Mouse (Mus musculus) lung, adult 2 months (tissue): Measurements from ENCODE around the gene Nup210l. TPM values are rescaled to one million over a fixed set of nuclear protein-coding genes. Genes with fewer than 3 reads are reported as not detected.
A peak's percentile ranks its signal among the peaks of the same experiment; 100 is the strongest.

ENCODE experiments used
- DNase-seq: peaks from one replicate; pipeline ENCODE4 v3.0.0; 2022
- H3K4me1 ChIP-seq: fragments of 200-500 bp; 2 replicates; pipeline ENCODE4 v1.6.1; 2011; ENCODE audit warnings: low read length; ENCODE audit not compliant: control insufficient read depth, insufficient read depth
- H3K4me3 ChIP-seq: fragments of 200-500 bp; replicated peaks from 2 replicates; pipeline ENCODE3; 2011; ENCODE audit warnings: low read depth, mild to moderate bottlenecking, control low read depth, low read length; ENCODE audit errors: extremely low read depth
- CTCF ChIP-seq: fragments of 200-500 bp; IDR thresholded peaks from 2 replicates; pipeline ENCODE4 v1.5.1; 2011; ENCODE audit warnings: mild to moderate bottlenecking, low read length, control low read depth; ENCODE audit not compliant: insufficient read depth
- POLR2A ChIP-seq: fragments of 200-500 bp; IDR thresholded peaks from 2 replicates; pipeline ENCODE4 v1.6.1; 2011; ENCODE audit warnings: low read depth, mild to moderate bottlenecking, control low read depth, low read length, borderline replicate concordance; ENCODE audit errors: extremely low read depth
- WGBS: fragments of 180-500 bp; shearing (Covaris S2); methylation state at CpG from one replicate; pipeline ENCODE4 v1.1.7; 2018; 5-methylcytosine and 5-hydroxymethylcytosine counted together
- polyA plus RNA-seq: library from polyadenylated mRNA; depleted of rRNA; stranded (reverse); fragments of >200 nt; gene quantifications from 2 replicates; pipeline ENCODE4 v1.2.3, GENCODE M21; 2012

The Nup210l gene
- polyA plus RNA-seq, 1 experiment: 0.58 TPM

GRCm38 (mm10) chr3:90088617-90089016, 15.3 kb upstream of the Nup210l start:
- Histone ChIP-seq H3K4me3 (no peak overlapping the region), H3K4me1 (peaks cover 31% of the 10 kb centered on the region)
- no peak for TF ChIP-seq POLR2A
- TF ChIP-seq CTCF: no peak
- 71% methylated on average over 2 of the region's 2 CpGs for WGBS
- DNase-seq: peak; percentile 42

DNA sequence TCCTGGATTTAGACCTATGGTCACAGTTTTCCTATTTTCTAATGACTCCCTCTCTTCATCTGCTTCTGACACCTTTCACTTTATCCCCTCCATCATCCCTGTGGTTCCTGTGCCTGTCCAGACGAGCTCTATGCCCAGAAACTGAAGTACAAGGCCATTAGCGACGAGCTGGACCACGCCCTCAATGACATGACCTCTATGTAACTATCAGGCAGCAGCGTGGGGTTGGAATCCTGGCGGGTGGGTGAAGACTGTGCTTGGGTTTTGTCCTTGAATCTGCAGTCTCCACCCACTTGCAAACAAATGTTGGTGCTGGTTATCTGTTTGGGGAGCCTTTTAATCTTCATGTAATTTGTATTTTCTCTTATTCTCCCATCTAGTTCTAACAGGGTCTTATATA, 13.0 kb upstream of the Nup210l start:
- Histone ChIP-seq H3K4me1 (peaks cover 12% of the 10 kb centered on the region), H3K4me3 (no peak overlapping the region)
- no peak for DNase-seq
- WGBS: 54% methylated on average over 6 of the region's 6 CpGs
- TF ChIP-seq CTCF (no peak), POLR2A (no peak)

GRCm38 (mm10) chr3:90094453-90094852, 9.5 kb upstream of the Nup210l start:
- TF ChIP-seq CTCF: no peak
- TF ChIP-seq POLR2A: no peak
- H3K4me1 ChIP-seq: peaks cover 5% of the 10 kb centered on the region
- H3K4me3 ChIP-seq: no peak overlapping the region
- no peak for DNase-seq
- WGBS: 82% methylated on average over 3 of the region's 3 CpGs

GRCm38 (mm10) chr3:90097928-90098327, 6.0 kb upstream of the Nup210l start:
- TF ChIP-seq CTCF: no peak
- no peak for TF ChIP-seq POLR2A
- WGBS: 69% methylated on average over 5 of the region's 5 CpGs
- no peak for DNase-seq
- peaks cover 2% of the 10 kb centered on the region for H3K4me1 ChIP-seq
- H3K4me3 ChIP-seq: no peak overlapping the region

DNA sequence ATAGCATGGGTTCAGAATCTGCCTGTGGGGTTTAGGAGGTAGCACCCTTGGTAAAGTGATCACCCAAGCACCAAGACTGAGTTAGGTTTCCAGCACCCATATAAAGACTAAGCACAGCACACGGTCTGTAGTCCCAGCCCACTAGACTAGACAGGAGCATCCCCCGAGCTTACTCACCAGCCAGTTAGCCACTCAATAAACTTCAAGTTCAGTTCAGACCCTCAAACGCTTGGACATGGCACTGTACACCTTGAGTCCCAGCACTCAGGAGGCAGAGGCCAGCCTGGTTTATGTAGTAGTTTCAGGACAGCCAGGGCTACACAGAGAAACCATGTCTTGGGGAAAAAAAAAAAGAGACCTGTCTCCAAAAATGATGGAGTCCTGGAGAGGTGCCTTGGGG, 2.9 kb upstream of the Nup210l start:
- no peak for TF ChIP-seq CTCF
- TF ChIP-seq POLR2A: no peak
- WGBS: 77% methylated on average over 3 of the region's 3 CpGs
- Histone ChIP-seq H3K4me3 (no peak overlapping the region), H3K4me1 (no peaks in the 10 kb centered on the region)
- no peak for DNase-seq

- TF ChIP-seq POLR2A: no peak
- TF ChIP-seq CTCF: no peak
- WGBS: 69% methylated on average over 2 of the region's 2 CpGs
- H3K4me3 ChIP-seq: no peak overlapping the region
- no peaks in the 10 kb centered on the region for H3K4me1 ChIP-seq
- no peak for DNase-seq
Measured at GRCm38 (mm10) chr3:90101673-90102072, 2.3 kb upstream of the Nup210l start.

DNA sequence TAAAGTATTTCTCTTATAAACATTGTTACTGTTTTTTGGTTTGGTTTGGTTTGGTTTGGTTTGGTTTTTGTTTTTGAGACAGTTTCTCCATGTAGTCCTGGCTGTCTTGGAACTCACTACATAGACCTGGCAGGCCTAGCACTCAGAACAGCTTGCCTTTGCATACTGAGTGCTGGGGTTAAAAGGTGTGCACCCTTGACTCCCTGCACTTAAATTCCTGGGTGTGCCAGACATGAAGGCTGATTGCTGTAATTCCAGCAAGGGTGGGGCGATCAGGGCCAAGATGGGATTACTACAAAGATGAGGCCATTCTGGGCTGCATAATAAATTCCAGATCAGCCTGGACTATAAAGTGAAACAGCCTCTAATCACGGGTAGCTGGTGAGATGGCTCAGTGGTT, 1.7 kb upstream of the Nup210l start:
- no peak for TF ChIP-seq POLR2A
- no peak for TF ChIP-seq CTCF
- H3K4me3 ChIP-seq: no peak overlapping the region
- DNase-seq: no peak
- H3K4me1 ChIP-seq: no peaks in the 10 kb centered on the region
- 67% methylated on average over 2 of the region's 2 CpGs for WGBS

GRCm38 (mm10) chr3:90103176-90103575, 756 bp upstream of the Nup210l start:
- no peak for DNase-seq
- Histone ChIP-seq H3K4me3 (no peak overlapping the region), H3K4me1 (no peaks in the 10 kb centered on the region)
- TF ChIP-seq CTCF (no peak), POLR2A (no peak)
- WGBS: 67% methylated on average over 2 of the region's 2 CpGs

DNA sequence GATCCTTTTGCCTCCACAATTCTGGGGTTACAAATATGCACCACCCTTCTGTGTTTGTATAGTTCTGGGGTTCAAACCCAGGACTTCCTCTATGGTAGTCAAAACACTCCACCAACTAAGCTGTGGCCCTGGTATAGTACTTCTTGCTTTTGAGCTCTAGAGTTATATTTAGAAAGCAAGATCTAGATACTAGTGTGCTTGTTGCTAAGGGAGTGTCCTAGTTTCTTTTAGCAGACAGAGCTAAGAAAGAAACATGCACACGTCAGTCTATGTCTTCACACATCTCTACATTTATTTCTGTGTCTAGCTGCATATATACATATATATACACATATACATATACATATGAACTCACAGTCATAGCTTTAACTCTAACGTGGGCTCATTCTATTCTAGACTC, 7.8 kb downstream of the Nup210l start:
- no peak for DNase-seq
- no peaks in the 10 kb centered on the region for H3K4me1 ChIP-seq
- TF ChIP-seq POLR2A (no peak), CTCF (no peak)
- WGBS: 59% methylated on average over 2 of the region's 2 CpGs
- H3K4me3 ChIP-seq: no peak overlapping the region

GRCm38 (mm10) chr3:90114342-90114741, 10.4 kb downstream of the Nup210l start:
- TF ChIP-seq POLR2A (no peak), CTCF (peak; percentile 45)
- 65% methylated on average over 2 of the region's 2 CpGs for WGBS
- Histone ChIP-seq H3K4me3 (no peak overlapping the region), H3K4me1 (no peaks in the 10 kb centered on the region)
- no peak for DNase-seq
